Mouse (Mus musculus) lung, embryonic 15.5 days (tissue): ENCODE results near the gene Prtg. TPM values are rescaled to one million over a fixed set of nuclear protein-coding genes. Genes with fewer than 3 reads are reported as not detected.

Source experiments
- ATAC-seq: fragments of 200-750 bp; cut with Nextera tagmentation; 2 replicates; pipeline ENCODE4 v1.8.0; 2017; ENCODE audit warnings: moderate number of reproducible peaks, borderline replicate concordance; ENCODE audit not compliant: low FRiP score, low TSS enrichment; ENCODE audit errors: extremely low read depth
- H3K27ac ChIP-seq: fragments of 300-500 bp; sonication (generic); 2 replicates; pipeline ENCODE4 v1.5.1; 2015; ENCODE audit warnings: moderate library complexity, mild to moderate bottlenecking, inconsistent platforms
- H3K27me3 ChIP-seq: fragments of 300-500 bp; sonication (generic); 2 replicates; pipeline ENCODE4 v1.6.1; 2015; ENCODE audit warnings: inconsistent platforms
- H3K36me3 ChIP-seq: fragments of 300-500 bp; sonication (generic); 2 replicates; pipeline ENCODE4 v1.6.1; 2015; ENCODE audit warnings: inconsistent platforms
- H3K4me1 ChIP-seq: fragments of 300-500 bp; sonication (generic); 2 replicates; pipeline ENCODE4 v1.6.1; 2015; ENCODE audit warnings: inconsistent platforms
- H3K4me2 ChIP-seq: fragments of 300-500 bp; sonication (generic); 2 replicates; pipeline ENCODE4 v1.6.1; 2015; ENCODE audit warnings: inconsistent platforms, mild to moderate bottlenecking, moderate library complexity
- H3K4me3 ChIP-seq: fragments of 300-500 bp; sonication (generic); 2 replicates; pipeline ENCODE4 v1.5.1; 2015; ENCODE audit warnings: mild to moderate bottlenecking, inconsistent platforms
- H3K9ac ChIP-seq: fragments of 300-500 bp; sonication (generic); 2 replicates; pipeline ENCODE4 v1.6.1; 2015; ENCODE audit warnings: inconsistent platforms
- H3K9me3 ChIP-seq: fragments of 300-500 bp; sonication (generic); 2 replicates; pipeline ENCODE4 v1.6.1; 2016; ENCODE audit warnings: inconsistent platforms
- WGBS: fragments of 180-500 bp; shearing (Covaris S2); methylation state at CpG from one replicate; pipeline ENCODE4 v1.1.7; 2015; 5-methylcytosine and 5-hydroxymethylcytosine counted together
- polyA plus RNA-seq: library from polyadenylated mRNA; unstranded; fragments of >200 nt; fragmentation: Nextera tagmentation; extraction: Ambion mirVana; gene quantifications from 2 replicates; pipeline ENCODE4 v1.2.1, GENCODE M21; 2015

The Prtg gene
- polyA plus RNA-seq, 1 experiment from 2014 or later, result 0.50 TPM

DNA sequence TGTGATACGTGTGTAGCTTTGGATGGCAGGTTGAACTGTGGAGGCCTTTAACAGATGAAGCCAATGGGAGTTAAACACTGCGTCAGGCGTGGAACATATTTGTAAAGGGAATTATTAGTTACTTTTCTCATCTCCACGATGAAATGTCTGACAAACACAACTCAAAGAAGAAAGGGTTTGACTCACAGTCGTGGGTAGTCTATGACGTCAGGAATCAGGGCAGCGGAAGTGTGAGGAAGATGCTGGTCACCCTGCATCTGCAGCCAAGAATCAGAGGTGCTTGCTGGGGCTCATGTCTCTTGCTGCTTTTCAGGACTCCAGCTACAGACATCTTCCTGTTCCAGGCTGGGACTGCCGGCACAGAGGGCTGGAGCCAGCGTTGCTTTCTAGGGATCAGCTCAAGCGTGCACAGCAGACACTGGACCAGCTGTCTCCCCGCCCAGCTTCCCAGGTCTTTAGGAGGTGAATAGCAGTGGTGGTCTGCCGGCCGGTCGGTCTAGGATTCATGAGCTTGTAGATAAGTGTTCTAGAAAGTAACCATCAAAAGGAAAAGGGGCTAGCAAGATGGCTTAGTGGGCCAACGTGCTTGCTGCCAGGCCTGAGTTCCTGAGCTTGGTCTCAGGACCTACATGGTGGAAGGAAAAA lies 32.8 kb downstream of the Prtg start:
- Histone ChIP-seq H3K9ac (no peak overlapping the region), H3K4me3 (no peak overlapping the region), H3K4me1 (peaks cover 5% of the 10 kb centered on the region; the same call in 1 of the 2 replicates), H3K27me3 (no peaks in the 10 kb centered on the region), H3K4me2 (no peak overlapping the region), H3K27ac (no peak overlapping the region), H3K9me3 (no peaks in the 10 kb centered on the region), H3K36me3 (no peaks in the 10 kb centered on the region)
- 77% methylated on average over 15 of the region's 15 CpGs for WGBS
- no peak for ATAC-seq

DNA sequence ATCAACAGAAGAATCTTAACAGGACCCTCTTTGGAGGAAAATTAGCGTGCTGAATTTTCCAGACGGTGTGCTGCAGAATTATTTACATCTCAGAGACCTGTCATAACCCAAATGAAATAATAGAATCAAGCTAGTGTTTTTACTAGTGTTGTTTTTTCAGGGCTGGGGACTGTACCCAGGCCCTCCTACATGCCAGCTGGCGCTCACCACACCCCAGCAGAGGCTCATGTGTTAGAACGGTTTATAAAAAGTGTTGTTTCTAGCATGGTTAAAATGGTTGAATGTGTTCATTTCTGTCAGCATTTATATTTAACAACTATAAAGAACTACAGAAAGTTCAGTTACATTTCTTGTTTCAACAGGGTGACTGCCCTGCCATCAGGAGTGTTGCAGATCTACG lies 37.8 kb downstream of the Prtg start:
- Histone ChIP-seq H3K27me3 (no peaks in the 10 kb centered on the region), H3K27ac (no peak overlapping the region), H3K4me1 (no peaks in the 10 kb centered on the region), H3K9me3 (no peaks in the 10 kb centered on the region), H3K9ac (no peak overlapping the region), H3K4me3 (no peak overlapping the region), H3K36me3 (no peaks in the 10 kb centered on the region), H3K4me2 (no peak overlapping the region)
- ATAC-seq, result no peak
- 82% methylated on average over 5 of the region's 5 CpGs for WGBS

DNA sequence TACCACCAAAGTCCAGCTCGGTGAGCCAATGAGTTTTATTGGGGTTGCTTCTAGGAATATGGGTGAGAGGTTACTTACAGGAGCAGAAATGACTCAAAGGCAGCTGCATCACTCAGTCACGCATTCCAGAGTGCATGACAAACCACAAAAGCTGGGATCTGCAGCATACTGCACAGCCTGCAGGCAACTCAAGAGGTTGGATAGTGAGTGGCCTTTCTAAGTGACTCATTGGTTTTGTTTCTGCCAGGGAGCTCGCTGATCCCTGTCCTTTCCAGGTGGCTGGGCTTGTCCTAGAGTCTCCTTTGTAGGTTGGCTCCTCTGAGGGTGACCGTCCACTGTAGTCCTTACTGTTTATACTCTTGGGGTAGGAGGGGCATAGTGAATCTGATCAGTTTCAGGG lies 39.5 kb downstream of the Prtg start:
- Histone ChIP-seq H3K36me3 (no peaks in the 10 kb centered on the region), H3K9me3 (no peaks in the 10 kb centered on the region), H3K4me1 (no peaks in the 10 kb centered on the region), H3K4me2 (no peak overlapping the region), H3K27ac (no peak overlapping the region), H3K4me3 (no peak overlapping the region), H3K27me3 (no peaks in the 10 kb centered on the region), H3K9ac (no peak overlapping the region)
- ATAC-seq, result no peak
- WGBS, result 79% methylated on average over 4 of the region's 4 CpGs

GRCm38 (mm10) chr9:72851541-72851940 lies 44.9 kb downstream of the Prtg start:
- no peak for ATAC-seq
- no peak overlapping the region for H3K4me2 ChIP-seq
- no peak overlapping the region for H3K27ac ChIP-seq
- H3K4me3 ChIP-seq, result no peak overlapping the region
- 94% methylated on average over 10 of the region's 10 CpGs for WGBS
- H3K36me3 ChIP-seq, result no peaks in the 10 kb centered on the region
- H3K27me3 ChIP-seq, result no peaks in the 10 kb centered on the region
- peaks cover 3% of the 10 kb centered on the region; the same call in 1 of the 2 replicates for H3K4me1 ChIP-seq
- H3K9me3 ChIP-seq, result no peaks in the 10 kb centered on the region
- H3K9ac ChIP-seq, result no peak overlapping the region

- Histone ChIP-seq H3K4me1 (peaks cover 3% of the 10 kb centered on the region; the same call in 1 of the 2 replicates), H3K36me3 (no peaks in the 10 kb centered on the region), H3K4me2 (no peak overlapping the region), H3K27me3 (no peaks in the 10 kb centered on the region), H3K9ac (no peak overlapping the region), H3K4me3 (no peak overlapping the region), H3K9me3 (no peaks in the 10 kb centered on the region), H3K27ac (no peak overlapping the region)
- no peak for ATAC-seq
- WGBS, result 85% methylated on average over 5 of the region's 5 CpGs
Measured at GRCm38 (mm10) chr9:72851979-72852378, 45.3 kb downstream of the Prtg start.

DNA sequence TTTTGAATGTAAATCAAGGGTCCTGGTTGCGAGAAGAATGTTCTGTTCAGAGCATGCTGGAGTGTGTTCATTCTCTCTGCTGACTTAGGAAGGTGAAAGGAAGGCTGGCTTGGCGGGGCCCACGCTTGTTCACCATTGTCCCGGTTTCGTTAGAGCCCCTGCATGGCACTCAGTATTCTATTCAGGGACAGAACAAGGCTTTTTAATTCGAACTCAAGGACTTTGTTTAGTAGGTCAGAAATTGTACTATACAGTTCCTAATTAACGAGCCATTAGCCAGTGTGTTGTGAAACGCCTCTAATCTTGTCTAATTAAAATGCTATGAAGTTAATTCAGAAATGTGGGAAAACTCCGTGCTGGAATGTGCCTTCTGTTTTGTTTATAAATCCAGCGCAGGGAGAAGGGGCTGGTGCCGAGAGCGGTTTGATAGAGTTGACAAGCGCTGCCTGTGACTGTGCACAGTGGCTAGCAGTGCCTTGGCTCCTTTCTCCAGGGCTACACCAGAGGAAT lies 47.1 kb downstream of the Prtg start:
- Histone ChIP-seq H3K4me3 (no peak overlapping the region), H3K4me1 (peaks cover 3% of the 10 kb centered on the region; the same call in 1 of the 2 replicates), H3K9ac (no peak overlapping the region), H3K27ac (no peak overlapping the region), H3K36me3 (no peaks in the 10 kb centered on the region), H3K27me3 (no peaks in the 10 kb centered on the region), H3K9me3 (no peaks in the 10 kb centered on the region), H3K4me2 (no peak overlapping the region)
- WGBS, result 39% methylated on average over 13 of the region's 13 CpGs
- no peak for ATAC-seq

GRCm38 (mm10) chr9:72856721-72857120 lies 50.0 kb downstream of the Prtg start:
- Histone ChIP-seq H3K4me1 (peaks cover 3% of the 10 kb centered on the region; the same call in 1 of the 2 replicates), H3K9me3 (no peaks in the 10 kb centered on the region), H3K27me3 (no peaks in the 10 kb centered on the region), H3K4me3 (no peak overlapping the region), H3K36me3 (no peaks in the 10 kb centered on the region), H3K4me2 (no peak overlapping the region), H3K9ac (no peak overlapping the region), H3K27ac (no peak overlapping the region)
- ATAC-seq, result no peak
- 90% methylated on average over 24 of the region's 24 CpGs for WGBS

DNA sequence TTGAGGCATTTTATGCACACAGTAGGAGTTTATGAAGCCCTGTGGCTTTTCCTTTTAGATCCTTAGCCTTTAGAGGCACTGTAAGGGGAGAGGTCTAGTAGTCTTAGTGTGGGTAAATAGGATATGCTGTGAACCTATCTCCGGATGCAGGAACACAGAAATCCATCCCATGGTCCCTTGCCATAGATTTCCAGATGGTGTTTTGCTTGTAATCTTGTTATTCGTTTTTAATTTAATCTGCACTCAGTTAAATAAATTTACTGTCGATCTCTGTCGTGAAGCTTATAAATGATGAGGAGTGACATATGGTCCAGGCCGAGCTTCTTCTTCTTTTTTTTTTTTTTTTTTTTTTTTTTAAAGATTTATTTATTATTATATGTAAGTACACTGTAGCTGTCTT lies 54.1 kb downstream of the Prtg start:
- H3K27ac ChIP-seq, result no peak overlapping the region
- no peak overlapping the region for H3K4me3 ChIP-seq
- H3K36me3 ChIP-seq, result no peaks in the 10 kb centered on the region
- H3K4me2 ChIP-seq, result no peak overlapping the region
- no peaks in the 10 kb centered on the region for H3K27me3 ChIP-seq
- no peak overlapping the region for H3K9ac ChIP-seq
- ATAC-seq, result no peak
- no peaks in the 10 kb centered on the region for H3K4me1 ChIP-seq
- no peaks in the 10 kb centered on the region for H3K9me3 ChIP-seq
- 49% methylated on average over 5 of the region's 5 CpGs for WGBS

DNA sequence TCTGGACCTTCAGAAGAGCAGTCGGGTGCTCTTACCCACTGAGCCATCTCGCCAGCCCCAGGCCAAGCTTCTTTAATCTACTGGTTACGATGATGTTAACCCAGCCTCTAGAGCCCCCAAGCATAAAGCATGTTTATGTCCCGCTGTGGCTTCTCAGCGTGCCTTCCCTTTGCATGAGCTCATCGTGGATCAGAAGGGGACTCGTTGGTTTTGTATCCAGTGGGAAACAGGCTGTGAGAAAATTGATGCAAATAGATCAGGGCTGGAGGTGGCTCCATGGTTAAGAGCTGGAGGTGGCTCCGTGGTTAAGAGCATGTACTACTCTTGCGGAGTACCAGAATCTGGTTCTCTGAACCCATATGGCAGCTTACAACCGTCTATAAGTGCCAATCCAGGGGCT lies 54.6 kb downstream of the Prtg start:
- Histone ChIP-seq H3K4me2 (no peak overlapping the region), H3K9me3 (no peaks in the 10 kb centered on the region), H3K27ac (no peak overlapping the region), H3K27me3 (no peaks in the 10 kb centered on the region), H3K36me3 (no peaks in the 10 kb centered on the region), H3K4me1 (no peaks in the 10 kb centered on the region), H3K9ac (no peak overlapping the region), H3K4me3 (no peak overlapping the region)
- WGBS, result 82% methylated on average over 10 of the region's 10 CpGs
- ATAC-seq, result no peak

DNA sequence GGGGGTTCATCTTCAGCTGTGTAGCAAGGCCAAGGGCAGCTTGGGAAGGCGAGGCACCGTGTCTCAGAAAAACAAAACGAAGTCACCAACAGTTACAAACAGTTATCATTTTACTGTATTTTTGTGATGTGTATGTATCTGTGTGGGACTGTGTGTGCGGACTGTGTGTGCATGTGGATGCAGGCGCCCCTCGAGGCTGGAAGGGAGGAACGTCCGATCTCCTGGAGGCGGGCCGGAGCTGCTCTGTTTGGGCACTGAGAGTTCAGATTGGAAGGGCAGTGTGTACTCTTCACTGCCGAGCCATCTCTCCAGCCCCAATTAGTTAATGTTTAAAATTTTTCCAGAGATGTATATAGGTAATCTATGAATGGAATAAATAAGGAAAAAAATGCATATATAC lies 55.5 kb downstream of the Prtg start:
- Histone ChIP-seq H3K27me3 (no peaks in the 10 kb centered on the region), H3K9ac (no peak overlapping the region), H3K27ac (no peak overlapping the region), H3K4me2 (no peak overlapping the region), H3K36me3 (no peaks in the 10 kb centered on the region), H3K9me3 (no peaks in the 10 kb centered on the region), H3K4me3 (no peak overlapping the region), H3K4me1 (no peaks in the 10 kb centered on the region)
- ATAC-seq, result no peak
- 73% methylated on average over 11 of the region's 11 CpGs for WGBS

DNA sequence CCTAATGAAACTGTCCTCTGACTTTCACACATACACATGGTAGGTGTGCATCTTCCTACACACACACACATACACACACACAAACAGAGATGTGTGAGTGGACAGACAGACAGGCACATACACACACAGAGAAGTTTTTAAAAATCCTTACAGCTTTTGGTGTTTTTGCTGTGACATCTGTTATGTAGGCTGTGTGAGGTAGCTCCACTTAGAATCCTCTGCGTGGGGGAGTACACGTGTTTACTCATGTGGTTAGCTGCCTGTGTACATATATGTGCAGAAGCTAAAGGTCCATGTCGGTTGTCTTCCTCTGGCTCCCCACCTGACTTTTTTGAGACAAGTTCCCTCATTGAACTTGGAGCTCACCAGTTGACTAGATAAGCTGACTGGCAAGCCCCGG lies 56.3 kb downstream of the Prtg start:
- 87% methylated on average over 4 of the region's 4 CpGs for WGBS
- Histone ChIP-seq H3K27me3 (no peaks in the 10 kb centered on the region), H3K4me3 (no peak overlapping the region), H3K36me3 (no peaks in the 10 kb centered on the region), H3K9me3 (no peaks in the 10 kb centered on the region), H3K27ac (no peak overlapping the region), H3K9ac (no peak overlapping the region), H3K4me1 (no peaks in the 10 kb centered on the region), H3K4me2 (no peak overlapping the region)
- ATAC-seq, result no peak

DNA sequence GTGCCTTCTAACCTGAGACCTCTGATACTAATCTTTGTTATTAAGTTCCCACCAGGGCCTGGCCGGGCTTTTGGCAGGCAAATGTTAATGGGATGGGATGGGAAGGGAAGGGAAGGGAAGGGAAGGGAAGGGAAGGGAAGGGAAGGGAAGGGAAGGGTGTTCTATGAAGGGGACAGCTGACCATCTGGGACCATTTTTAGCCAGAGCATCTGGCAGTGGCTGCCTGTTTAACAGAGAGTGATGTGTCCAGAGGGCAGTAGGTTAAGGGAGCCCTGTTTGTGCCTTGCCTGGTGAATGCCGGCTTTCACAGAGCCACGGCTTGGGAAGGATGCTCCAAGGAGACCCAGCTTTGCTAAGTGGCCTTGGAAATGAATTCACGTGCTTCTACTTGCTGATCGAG lies 57.1 kb downstream of the Prtg start:
- Histone ChIP-seq H3K27me3 (no peaks in the 10 kb centered on the region), H3K9me3 (no peaks in the 10 kb centered on the region), H3K4me3 (no peak overlapping the region), H3K4me2 (no peak overlapping the region), H3K4me1 (no peaks in the 10 kb centered on the region), H3K9ac (no peak overlapping the region), H3K36me3 (no peaks in the 10 kb centered on the region), H3K27ac (no peak overlapping the region)
- 50% methylated on average over 5 of the region's 5 CpGs for WGBS
- no peak for ATAC-seq

DNA sequence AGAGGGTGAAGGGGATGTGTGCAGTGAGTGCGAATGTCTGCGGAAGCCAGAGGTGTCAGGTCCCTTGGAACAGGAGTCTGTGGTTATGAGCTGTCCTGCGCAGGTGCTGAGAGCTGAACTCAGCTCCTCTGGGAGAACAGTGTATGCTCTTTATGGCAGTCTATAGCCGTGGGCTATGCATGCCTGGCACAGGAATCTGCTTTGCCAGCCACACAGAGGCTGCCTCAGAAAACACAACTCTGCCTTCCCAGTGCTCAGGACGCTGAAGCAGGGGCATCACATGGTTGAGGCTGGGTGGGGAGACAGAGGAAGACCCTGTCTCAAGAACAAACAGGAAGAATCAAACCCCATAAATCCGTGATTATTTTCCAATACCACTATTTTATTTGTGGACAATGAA lies 60.8 kb downstream of the Prtg start:
- WGBS, result 84% methylated on average over 6 of the region's 6 CpGs
- ATAC-seq, result no peak

More for the DNA sequence above, 60.8 kb downstream of the Prtg start:
- no peaks in the 10 kb centered on the region for H3K27me3 ChIP-seq
- H3K9ac ChIP-seq, result no peak overlapping the region
- H3K4me1 ChIP-seq, result peaks cover 10% of the 10 kb centered on the region; the same call in 1 of the 2 replicates
- H3K4me2 ChIP-seq, result no peak overlapping the region
- H3K36me3 ChIP-seq, result no peaks in the 10 kb centered on the region
- H3K27ac ChIP-seq, result no peak overlapping the region
- no peak overlapping the region for H3K4me3 ChIP-seq
- no peaks in the 10 kb centered on the region for H3K9me3 ChIP-seq
